Mouse (Mus musculus) kidney, postnatal 25 days (tissue): ENCODE results near the gene 4930556J24Rik.
A peak's percentile ranks its signal among the peaks of the same experiment; 100 is the strongest.
"Not testable (repeated sequence)": the region's sequence is repeated elsewhere in the genome, so short reads cannot be mapped to it uniquely, and the experiment has no call there.

Experiments
- DNase-seq, 2 experiments: peaks; one replicate each; pipeline ENCODE4 v3.0.0; 2021; ENCODE audit warnings: mixed read lengths in 2 of 2

4930556J24Rik gene

DNA sequence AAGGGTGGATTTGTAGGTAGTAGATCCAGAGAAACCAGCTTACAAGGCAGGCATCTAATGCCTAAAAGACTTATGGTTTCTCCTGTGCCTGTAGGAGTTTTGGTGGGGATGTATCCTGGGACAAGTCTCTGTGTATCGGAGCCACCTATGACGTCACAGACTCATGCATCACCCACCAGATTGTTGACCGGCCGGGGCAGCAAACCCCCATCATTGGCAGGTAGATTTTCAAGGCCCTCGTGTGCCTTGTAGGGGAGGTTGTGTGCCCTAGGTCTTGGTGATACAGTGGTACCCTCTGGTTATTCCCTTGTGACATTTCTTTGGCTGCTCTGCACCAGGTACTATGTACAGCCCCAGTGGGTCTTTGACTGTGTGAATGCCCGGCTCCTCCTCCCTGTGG is at the start of gene 4930556J24Rik:
Gene 4930556J24Rik, minus strand, starts transcription at position 101 of the 400 bp plus-strand sequence.
- DNase-seq, result peak in 1 of 2 experiments; percentile 18

DNA sequence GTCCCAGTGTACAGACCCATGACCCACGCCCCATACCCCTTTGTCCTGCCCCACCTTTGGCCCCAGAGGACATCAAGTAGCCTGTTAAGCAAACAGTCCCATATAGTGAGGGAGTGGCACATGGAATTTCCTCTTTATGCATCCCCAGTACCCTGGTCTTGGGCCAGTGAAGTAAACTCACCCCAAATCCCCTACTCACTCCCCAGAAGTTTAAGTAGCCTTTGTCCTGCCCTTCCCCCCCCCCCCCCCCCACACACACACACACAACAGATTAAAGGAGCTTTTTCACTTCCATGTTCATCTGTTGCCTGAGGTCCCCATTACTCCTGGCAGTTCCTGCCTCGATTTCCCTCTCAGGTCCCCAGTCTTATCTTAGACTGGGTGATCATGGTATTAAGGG is 46.7 kb upstream of the 4930556J24Rik start:
- no peak for DNase-seq

DNA sequence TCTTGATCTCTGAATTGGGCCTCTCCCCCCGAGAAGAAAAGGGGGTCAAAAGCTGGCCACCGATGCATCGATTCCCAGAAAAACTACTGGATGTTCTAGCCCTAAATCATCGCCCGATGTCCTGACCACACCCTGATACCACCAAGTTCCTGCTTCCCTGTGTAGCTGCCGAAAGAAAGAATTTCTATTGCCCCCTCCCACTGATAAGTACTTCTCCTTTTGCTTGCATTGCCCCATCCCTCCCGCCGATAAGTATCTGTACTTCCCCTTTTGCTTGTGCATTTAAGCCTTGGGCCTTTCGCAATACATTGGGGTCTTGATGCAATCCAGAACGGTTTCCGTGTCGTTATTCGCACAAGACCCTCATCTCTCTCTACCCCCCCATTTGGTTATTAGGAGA is 45.5 kb upstream of the 4930556J24Rik start:
- DNase-seq, result not testable (repeated sequence)

DNA sequence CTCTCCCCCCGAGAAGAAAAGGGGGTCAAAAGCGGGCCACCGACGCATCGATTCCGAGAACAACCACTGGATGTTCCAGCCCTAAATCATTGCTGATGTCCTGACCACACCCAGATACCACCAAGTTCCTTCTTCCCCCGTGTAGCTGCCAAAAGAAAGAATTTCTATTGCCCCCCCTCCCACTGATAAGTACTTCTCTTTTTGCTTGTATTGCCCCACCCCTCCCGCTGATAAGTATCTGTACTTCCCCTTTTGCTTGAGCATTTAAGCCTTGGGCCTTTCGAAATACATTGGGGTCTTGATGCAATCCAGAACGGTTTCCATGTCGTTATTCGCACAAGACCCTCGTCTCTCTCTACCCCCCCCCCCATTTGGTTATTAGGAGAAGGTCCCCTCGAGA is 39.2 kb upstream of the 4930556J24Rik start:
- DNase-seq, result not testable (repeated sequence)

DNA sequence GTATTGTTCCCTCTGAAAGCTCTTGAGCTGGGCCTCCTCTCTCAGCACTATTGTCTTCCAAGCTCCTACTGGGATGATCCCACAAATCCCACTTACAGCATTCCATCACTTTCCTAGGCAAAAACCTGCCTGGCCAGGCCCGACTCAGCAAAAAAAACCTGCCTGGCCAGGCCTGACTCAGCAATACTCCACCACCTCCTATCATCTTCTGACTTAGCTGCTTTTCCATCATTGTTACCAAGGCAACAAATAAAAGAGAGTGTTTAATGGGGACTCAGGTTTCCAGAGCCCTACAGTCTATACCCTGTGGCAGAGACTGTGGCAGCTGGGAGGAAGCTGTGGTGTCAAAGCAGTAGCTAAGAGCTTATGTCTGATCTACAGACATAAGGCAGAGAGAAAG is 36.0 kb upstream of the 4930556J24Rik start:
- DNase-seq, result no peak

DNA sequence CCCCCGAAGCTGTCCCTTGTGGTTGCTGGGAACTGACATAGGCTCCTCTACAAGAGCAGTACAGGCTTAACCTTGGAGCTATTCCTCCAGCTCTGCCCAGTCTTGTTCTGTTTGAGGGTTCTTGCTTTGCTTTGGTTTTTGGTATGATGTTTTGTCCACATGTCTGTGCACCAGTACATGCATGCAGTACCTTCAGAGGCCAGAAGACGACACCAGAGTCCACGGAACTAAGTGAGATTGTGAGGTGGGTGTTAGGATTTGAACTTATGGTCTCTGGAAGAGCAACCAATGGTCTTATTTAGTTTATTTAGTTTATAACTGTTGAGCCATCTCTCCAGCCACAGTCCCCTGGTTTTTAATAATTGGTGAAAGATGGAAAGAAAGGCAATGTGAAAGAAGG is 29.9 kb upstream of the 4930556J24Rik start:
- no peak for DNase-seq

DNA sequence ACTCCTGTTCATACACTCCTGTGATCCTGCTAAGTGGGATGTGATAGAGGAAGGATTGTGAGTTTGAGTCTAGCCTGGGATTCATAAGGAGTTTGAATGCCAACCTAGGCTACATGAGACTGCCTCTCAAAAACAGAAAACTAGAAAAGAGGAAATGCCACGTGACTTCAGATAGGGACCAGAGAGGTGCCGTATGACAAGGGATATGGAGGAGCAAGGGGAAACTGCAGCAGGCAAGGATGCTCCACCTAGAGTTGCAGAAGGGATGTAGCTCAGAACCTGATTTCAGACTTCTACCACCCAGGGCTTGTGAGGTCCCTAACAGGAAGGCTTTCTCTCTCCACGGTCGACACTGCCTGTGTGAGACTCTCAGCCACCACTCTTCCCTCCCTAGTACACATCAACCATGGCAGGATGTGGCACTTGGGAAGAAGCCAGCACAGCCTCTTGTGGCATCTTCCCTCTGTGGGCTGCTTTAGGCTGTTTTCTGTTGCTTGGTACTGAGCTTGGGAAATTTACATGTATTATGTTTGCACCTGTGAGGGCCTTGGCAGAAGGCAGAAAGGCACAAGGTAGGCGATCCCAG is 28.7 kb upstream of the 4930556J24Rik start:
- DNase-seq, result no peak

DNA sequence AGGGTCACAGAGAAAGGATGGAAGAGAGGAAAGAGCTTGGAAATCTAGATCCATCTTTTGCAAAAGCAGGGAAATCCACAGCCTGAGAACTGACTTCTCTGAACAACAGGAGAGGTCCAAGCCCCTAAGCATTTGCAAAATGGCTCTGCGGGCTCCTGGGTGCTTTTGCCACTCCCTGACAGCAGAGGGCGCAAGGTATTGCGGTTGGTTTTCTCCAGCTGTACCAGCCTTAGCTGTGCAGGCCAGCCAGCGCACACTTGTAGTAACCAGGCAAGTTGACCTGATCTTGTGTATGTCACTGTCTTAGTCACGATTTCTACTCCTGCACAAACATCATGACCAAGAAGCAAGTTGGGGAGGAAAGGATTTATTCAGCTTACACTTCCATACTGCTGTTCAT is 25.0 kb upstream of the 4930556J24Rik start:
- peak; percentile 76 to 80 for DNase-seq

DNA sequence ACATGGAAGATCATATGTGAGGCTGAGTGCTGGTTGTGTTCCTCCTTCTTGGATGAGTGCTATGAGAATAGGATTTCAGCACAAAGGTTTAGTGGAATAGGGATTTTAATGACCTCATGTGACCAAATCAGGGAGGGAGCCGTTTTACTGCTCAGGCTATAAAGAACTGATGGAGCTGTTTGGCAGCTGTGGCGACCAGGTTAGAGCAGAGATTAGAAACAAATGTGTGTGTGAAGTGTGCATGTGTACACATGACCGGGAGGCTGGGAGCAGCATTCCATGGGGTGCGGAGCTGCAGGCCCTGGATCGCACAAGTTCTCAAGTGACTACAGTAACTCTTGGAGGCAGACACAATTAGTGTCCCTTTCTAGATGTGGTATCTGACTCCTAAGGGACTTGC is 23.0 kb upstream of the 4930556J24Rik start:
- peak; percentile 23 to 52 for DNase-seq

DNA sequence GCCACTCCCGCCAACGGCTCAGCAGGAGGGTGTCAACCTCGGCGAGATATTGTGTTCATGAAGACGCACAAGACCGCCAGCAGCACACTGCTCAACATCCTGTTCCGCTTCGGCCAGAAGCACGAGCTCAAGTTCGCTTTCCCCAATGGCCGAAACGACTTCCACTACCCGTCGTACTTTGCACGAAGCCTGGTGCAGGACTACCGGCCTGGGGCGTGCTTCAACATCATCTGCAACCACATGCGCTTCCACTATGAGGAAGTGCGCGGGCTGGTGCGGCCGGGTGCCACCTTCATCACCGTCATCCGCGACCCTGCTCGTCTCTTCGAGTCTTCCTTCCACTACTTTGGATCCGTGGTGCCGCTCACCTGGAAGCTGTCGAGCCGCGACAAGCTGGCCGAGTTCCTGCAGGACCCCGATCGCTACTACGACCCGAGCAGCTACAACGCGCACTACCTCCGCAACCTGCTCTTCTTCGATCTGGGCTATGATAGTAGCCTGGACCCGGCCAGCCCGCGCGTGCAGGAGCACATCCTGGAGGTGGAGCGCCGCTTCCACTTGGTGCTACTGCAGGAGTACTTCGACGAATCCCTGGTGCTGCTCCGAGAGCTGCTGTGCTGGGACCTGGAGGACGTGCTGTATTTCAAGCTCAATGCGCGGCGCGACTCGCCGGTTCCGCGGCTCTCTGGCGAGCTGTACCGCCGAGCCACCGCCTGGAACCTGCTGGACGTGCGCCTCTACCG is 21.6 kb upstream of the 4930556J24Rik start:
- DNase-seq, result no peak

DNA sequence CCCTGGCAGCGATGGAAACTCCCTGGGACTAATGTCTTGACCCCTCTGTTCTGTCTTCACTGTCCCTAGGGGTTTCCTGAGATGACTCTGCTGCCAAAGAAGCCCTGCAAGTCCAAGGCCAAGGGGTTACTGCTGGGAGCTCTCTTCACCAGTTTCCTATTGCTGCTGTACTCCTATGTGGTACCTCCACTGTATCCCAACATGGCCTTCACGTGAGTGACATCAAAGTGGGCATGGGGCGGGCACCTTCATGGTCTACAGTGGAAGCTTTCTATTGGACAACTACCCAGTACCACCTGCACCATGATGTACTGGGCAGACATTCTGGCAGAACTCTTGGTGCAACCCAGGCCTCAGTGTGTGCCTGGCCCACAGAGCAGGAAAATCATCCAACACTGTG is 20.3 kb upstream of the 4930556J24Rik start:
- no peak for DNase-seq

DNA sequence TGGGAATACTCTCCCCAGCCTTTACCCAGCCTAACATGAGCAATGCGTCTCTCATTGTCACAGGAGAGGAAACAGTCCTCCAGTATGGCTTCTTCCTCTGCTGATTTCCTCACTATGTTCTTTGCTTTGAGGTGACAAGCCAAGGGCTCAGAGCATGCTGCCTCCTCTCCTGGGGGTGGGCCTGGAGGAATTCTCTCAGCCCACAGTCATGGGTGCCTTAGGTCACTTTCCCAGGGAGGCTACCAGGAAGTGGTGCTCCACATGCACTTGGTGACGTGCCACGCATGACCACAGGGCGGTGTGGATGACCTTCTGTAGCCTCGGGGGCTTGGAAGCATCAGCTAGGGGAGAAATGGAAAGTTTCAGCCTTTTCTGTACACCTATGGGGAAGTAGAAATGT is 18.9 kb upstream of the 4930556J24Rik start:
- DNase-seq, result no peak

DNA sequence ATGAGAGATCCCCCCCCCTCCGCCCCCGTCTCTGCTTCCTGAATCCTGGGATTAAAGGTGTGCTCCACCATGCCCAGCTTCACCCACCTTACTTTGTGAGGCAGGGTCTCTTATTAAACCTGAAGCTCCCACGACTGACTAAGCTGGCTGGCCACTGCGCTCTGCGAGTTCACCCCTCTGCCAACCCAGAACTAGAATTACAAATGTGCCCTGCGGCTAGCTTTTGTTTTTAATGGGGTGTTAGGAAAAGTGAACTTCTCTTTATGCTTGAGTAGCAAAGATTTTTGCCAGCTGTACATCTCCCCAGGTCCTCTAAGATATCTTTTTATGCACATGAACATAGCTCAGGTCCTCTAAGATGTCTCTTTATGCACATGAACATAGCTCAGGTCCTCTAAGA is 17.3 kb upstream of the 4930556J24Rik start:
- peak; percentile 36 to 52 for DNase-seq

DNA sequence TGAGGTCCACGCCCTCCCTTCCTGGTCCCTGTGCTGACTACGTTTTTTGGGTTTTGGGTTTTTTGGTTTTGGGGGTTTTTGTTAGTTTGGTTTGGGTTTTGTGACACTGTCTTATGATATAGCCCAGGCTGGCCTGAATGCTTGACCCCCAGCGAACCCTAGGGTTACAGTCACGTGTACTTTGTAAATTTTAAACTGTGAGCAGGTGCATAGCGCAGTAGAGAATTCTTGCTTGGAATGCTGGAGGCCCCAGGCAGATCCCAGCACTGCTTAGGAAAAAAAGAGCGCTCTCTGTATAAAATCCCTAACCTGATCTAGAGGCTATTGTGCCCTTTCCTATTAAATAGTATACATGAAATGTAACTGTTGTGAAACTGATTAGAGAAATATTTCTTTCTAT is 16.6 kb upstream of the 4930556J24Rik start:
- DNase-seq, result peak in 1 of 2 experiments; percentile 50

DNA sequence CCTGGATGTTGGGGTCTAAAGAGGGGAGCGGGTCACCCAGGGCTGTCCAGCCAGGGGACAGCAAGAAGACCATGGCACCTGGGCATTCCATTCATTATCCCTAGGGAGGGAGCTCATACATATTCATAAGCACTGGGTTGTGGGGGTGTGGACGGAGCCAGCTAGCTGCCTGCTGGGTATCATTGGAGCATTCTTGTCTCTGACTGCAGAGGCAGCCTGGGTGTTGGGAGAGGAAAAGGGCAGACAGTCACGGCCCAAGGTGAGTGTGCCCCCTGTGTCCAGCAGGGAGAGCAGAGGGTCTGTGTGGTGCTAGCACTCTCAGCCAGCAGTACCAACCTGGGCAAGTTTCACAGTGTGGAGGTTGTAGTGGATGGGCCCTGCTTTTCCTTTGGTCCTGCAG is 13.2 kb upstream of the 4930556J24Rik start:
- peak; percentile 54 to 81 for DNase-seq

DNA sequence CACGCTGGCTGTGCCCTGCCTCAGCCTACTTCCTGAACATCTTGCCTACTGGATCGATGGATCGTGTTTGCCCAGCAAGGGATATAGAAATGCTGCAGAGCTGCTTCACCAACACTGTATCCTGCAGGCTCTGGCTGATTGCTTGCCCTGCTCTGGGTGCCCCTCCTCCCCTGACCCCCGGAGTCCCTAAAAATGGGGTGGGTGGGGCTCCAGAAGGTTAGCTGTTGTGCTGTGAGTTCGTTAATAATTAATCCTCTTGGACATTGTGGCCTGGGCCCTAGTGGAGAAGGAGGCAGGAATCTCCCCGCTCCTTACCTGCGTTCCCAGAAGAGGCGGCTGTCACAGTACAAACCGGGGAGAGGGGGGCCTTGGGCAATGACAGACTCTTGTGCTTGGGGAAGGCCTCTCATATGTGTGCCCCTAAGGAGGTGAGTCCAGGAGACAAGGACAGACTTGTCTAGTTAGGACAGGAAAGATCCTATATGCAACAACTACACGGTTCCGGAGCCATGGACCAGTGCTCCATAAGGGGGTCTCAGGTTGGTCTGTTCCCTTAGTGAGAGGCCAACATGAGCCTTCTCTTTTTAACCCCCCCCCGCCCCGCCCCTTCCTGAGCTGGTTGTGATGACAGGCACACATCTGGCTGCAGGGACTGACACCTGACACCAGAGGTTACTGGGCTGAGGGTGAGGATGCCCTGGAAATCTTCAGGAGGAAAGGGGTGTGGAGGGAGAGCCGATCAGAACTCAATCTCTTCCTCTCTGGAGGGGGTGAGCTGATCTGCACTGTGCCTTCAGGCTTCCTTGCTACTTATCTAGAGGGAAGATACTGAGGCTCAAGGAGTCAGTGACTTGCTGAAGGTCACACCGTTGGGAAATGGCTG is 7.5 kb upstream of the 4930556J24Rik start:
- DNase-seq, result peak; percentile 76 to 89

DNA sequence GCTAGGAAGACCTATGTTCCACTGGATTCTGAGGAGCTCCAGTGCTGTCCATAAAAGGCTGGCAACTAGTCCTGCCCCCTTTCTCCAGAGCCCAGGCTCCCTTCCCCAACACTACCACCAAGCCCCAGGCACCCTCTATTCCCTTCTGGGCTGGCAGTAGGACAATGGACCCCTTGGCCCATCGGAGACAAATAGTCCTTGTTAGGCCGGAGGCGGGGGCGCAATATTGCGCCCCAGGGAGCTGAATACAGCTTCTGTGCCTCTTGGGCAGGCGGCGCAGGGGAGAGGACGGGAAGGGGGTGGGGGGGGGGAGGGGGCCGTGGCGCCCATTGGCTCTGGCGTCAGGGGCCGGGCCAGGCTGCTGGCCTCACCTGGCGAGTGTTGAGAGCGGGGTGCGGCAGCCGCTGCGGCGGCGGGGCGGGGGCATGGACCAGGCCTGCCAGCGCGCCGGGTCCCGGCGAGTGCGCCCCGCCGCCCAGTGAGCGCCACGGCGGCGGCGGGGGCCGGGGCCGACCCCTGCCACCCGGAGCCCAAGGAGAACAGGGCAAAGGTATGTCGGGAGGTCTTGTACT is 6.8 kb upstream of the 4930556J24Rik start, which contains the start of gene Gal3st1:
Gene Gal3st1, plus strand, starts transcription at position 346 of the 572 bp plus-strand sequence.
- DNase-seq, result peak; percentile 55 to 90

DNA sequence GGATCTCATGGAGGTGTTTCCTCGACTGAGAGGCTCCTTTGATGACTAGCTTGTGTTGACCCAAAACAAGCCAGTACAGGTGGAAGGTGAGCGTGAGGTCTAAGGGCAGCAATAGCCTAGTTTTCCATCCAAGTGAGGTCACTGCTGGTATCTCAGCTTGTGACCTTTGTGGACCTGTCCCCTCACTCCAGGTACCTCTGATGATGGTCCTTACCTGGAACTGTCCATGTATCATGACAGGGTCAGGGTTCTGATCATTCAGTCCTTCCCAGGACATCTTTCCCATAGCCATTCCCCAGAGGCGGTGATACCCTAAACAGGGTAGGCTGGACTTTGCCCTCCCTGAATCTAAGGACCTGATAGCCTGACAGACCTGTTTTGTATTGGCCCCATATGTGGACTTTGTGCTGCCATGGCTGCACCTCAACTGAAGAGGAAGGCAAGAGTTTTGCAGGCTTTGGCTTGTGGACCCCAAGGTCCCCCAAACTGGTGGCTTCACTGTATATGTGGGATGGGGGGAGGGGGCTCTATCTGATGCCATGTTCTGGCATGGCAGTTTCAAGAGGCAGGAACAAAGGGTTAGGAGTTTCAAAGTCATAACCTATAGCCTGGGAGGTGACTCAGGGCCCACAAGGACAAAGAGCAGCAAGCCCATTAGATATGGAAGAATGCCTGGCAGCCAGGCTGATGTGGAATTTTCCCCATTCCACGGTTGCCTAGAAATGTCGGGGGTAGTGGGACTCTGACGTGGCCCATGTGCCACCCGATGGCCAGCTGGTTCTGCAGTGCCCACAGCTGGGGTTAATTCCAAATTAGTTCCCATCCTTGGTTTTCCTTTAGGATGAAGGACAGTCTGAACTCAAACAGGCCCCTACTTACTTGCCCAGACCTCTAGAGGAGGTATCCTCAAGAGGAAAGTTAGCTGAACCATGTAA is 6.0 kb upstream of the 4930556J24Rik start:
- DNase-seq, result peak; percentile 59 to 79

DNA sequence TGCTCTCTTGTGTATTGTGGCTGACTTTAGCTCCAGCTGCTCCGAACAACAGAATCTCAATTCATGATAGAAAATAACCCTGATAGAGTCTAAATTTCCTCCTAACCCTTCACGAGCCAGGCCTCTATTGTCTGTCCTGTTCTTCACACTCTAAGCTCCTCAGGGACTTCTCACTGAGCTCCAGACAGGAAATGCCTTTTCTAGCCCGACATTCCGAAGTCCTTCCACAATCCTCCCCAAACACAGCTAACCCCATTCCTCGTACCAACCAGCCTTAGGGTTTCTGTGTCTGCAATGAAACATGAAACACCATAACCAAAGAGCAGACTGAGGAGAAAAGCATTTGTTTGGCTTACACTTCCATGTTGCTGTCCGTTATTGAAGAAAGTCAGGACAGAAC is 5.0 kb upstream of the 4930556J24Rik start:
- no peak for DNase-seq

DNA sequence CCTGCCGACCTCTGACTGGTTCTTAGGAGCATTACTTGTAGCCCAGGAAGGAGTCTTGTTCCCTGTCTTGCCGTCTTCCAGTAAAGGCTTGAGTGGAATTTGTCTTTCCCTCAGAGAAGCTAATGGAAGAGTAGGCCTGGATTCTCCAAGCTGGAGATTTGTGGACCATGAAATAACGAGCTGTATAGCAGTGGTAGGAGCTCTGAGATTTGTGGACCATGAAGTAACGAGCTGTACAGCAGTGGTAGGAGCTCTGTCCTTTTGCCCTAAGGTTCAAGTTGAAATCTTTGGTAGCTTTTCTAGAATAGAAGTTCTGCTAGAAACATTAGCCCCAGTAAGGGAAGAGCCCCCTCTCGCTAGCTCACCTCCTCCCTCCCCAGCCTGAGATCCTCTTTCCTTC is 1.8 kb upstream of the 4930556J24Rik start:
- DNase-seq, result no peak

DNA sequence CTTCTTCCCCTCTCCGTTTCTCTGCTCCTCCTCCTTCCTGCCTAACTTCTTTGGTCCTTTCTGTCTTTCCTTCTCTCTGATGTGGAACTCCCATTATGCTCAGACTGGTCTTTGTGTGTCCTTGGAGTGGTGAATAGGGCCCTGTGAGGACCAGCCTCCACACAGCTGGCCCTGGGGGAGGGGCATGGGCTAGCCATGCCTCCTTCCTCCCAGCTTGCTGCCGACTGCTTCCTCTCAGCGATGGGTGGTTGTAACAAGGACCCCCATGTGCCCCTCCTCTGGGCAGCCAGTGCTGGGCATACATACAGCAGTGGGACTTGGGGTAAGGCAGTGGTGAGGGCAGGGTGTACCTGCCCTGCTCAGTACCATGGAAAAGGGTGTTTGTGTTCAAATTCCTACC is 2.3 kb downstream of the 4930556J24Rik start:
- peak in 1 of 2 experiments; percentile 36 for DNase-seq

DNA sequence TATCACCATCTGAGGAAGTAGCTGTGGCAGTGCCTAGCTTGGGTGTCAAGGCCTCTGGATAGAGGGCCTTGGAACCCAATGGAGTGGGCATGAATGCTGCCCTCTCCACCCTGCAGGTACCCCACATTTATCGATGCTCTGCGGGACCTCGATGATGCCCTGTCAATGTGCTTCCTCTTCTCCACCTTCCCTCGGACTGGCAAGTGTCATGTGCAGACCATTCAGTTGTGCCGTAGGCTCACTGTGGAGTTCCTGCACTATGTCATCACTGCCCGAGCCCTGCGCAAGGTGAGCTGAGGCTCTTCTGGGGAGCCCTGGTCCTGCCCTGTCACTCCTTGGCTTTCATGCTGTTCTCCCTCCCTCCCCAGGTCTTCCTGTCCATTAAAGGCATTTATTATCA is 3.5 kb downstream of the 4930556J24Rik start:
- DNase-seq, result peak in 1 of 2 experiments; percentile 31
